Mouse (Mus musculus) ES-Bruce4 (cell line): Measurements from ENCODE around the gene Slc35b4. TPM values are rescaled to one million over a fixed set of nuclear protein-coding genes. Genes with fewer than 3 reads are reported as not detected.

Experiments
- H3K27ac ChIP-seq: 2 replicates; pipeline ENCODE4 v1.5.1; 2012; ENCODE audit warnings: low read length, inconsistent platforms; ENCODE audit not compliant: insufficient read depth
- H3K27me3 ChIP-seq: 2 replicates; pipeline ENCODE4 v1.6.1; 2012; ENCODE audit warnings: mild to moderate bottlenecking, low read length, inconsistent platforms; ENCODE audit not compliant: control insufficient read depth, poor library complexity, insufficient read depth, severe bottlenecking
- H3K36me3 ChIP-seq: 2 replicates; pipeline ENCODE4 v1.6.1; 2012; ENCODE audit warnings: inconsistent platforms, mild to moderate bottlenecking, low read length, moderate library complexity; ENCODE audit not compliant: control insufficient read depth, poor library complexity, insufficient read depth, severe bottlenecking
- H3K4me1 ChIP-seq: one replicate; pipeline ENCODE4 v1.8.1; 2011; ENCODE audit warnings: low read length; ENCODE audit not compliant: control insufficient read depth, insufficient read depth
- H3K4me3 ChIP-seq: 2 replicates; pipeline ENCODE4 v1.5.1; 2011; ENCODE audit warnings: low read depth, mild to moderate bottlenecking, low read length
- H3K9ac ChIP-seq: 2 replicates; pipeline ENCODE4 v1.6.1; 2012; ENCODE audit warnings: low read depth, mild to moderate bottlenecking, inconsistent platforms; ENCODE audit not compliant: poor library complexity, severe bottlenecking
- H3K9me3 ChIP-seq: replicated peaks from 2 replicates; pipeline ENCODE4 v1.6.1; 2012; ENCODE audit warnings: mild to moderate bottlenecking, low read length, inconsistent platforms; ENCODE audit not compliant: control insufficient read depth, poor library complexity, insufficient read depth, severe bottlenecking
- CTCF ChIP-seq: IDR thresholded peaks from one replicate; pipeline ENCODE4 v1.8.1; 2011; ENCODE audit warnings: low read depth, low read length
- EP300 ChIP-seq: IDR thresholded peaks from 2 replicates; pipeline ENCODE4 v1.6.1; 2011; ENCODE audit warnings: low read depth, low read length; ENCODE audit not compliant: insufficient read depth
- POLR2A ChIP-seq: IDR thresholded peaks from one replicate; pipeline ENCODE4 v1.8.1; 2011; ENCODE audit warnings: low read length; ENCODE audit not compliant: insufficient read depth
- polyA plus RNA-seq: library from polyadenylated mRNA; stranded (reverse); fragments of >200 nt; gene quantifications from 2 replicates; pipeline ENCODE4 v1.2.4, GENCODE M21; 2011; ENCODE audit warnings: low read depth; ENCODE audit not compliant: missing spikeins, insufficient read depth, insufficient read length

The Slc35b4 gene
- polyA plus RNA-seq, 1 experiment = 18.7 TPM

- Histone ChIP-seq H3K9ac (no peak overlapping the region), H3K36me3 (no peaks in the 10 kb centered on the region), H3K4me1 (peaks cover 3% of the 10 kb centered on the region), H3K27ac (no peak overlapping the region), H3K9me3 (no peaks in the 10 kb centered on the region; the same call in 1 of the 2 replicates), H3K4me3 (no peak overlapping the region), H3K27me3 (no peaks in the 10 kb centered on the region; the same call in 1 of the 2 replicates)
- no peak for TF ChIP-seq EP300
- TF ChIP-seq CTCF = no peak
- no peak for TF ChIP-seq POLR2A
These were observed 6.4 kb upstream of the Slc35b4 start for GRCm38 (mm10) chr6:34183326-34183725.

- Histone ChIP-seq H3K9ac (no peak overlapping the region), H3K4me3 (no peak overlapping the region), H3K27me3 (no peaks in the 10 kb centered on the region; the same call in 1 of the 2 replicates), H3K4me1 (peaks cover 3% of the 10 kb centered on the region), H3K9me3 (no peaks in the 10 kb centered on the region; the same call in 1 of the 2 replicates), H3K27ac (no peak overlapping the region), H3K36me3 (no peaks in the 10 kb centered on the region)
- TF ChIP-seq POLR2A (no peak), EP300 (no peak), CTCF (no peak)
These were observed 5.0 kb upstream of the Slc35b4 start for GRCm38 (mm10) chr6:34181961-34182360.

- Histone ChIP-seq H3K27me3 (no peaks in the 10 kb centered on the region; the same call in 1 of the 2 replicates), H3K36me3 (no peaks in the 10 kb centered on the region), H3K27ac (no peak overlapping the region), H3K4me1 (no peaks in the 10 kb centered on the region), H3K9me3 (no peaks in the 10 kb centered on the region), H3K9ac (no peak overlapping the region), H3K4me3 (no peak overlapping the region)
- TF ChIP-seq EP300 (no peak), CTCF (no peak), POLR2A (no peak)
These were observed 3.0 kb upstream of the Slc35b4 start for GRCm38 (mm10) chr6:34179911-34180310.

GRCm38 (mm10) chr6:34179007-34179406, 2.1 kb upstream of the Slc35b4 start:
- Histone ChIP-seq H3K9ac (no peak overlapping the region), H3K4me3 (no peak overlapping the region), H3K4me1 (no peaks in the 10 kb centered on the region), H3K36me3 (no peaks in the 10 kb centered on the region), H3K27me3 (no peaks in the 10 kb centered on the region; the same call in 1 of the 2 replicates), H3K27ac (no peak overlapping the region), H3K9me3 (no peaks in the 10 kb centered on the region)
- TF ChIP-seq EP300 (no peak), POLR2A (no peak), CTCF (no peak)

- H3K36me3 ChIP-seq = no peaks in the 10 kb centered on the region
- TF ChIP-seq POLR2A = no peak
- H3K4me3 ChIP-seq = peak overlapping the region; percentile 86
- H3K27me3 ChIP-seq = no peaks in the 10 kb centered on the region
- no peak overlapping the region for H3K27ac ChIP-seq
- H3K9me3 ChIP-seq = no peaks in the 10 kb centered on the region
- H3K4me1 ChIP-seq = no peaks in the 10 kb centered on the region
- peak overlapping the region; percentile 72 for H3K9ac ChIP-seq
These were observed 624 bp downstream of the Slc35b4 start for GRCm38 (mm10) chr6:34176111-34176863.

GRCm38 (mm10) chr6:34174715-34175114, 2.2 kb downstream of the Slc35b4 start:
- no peak for TF ChIP-seq POLR2A
- TF ChIP-seq EP300 = no peak
- TF ChIP-seq CTCF = no peak
- Histone ChIP-seq H3K9ac (no peak overlapping the region), H3K36me3 (0 out of 2 replicates have a peak, but pooled peaks cover 3% of the 10 kb centered on the region), H3K27ac (no peak overlapping the region), H3K27me3 (no peaks in the 10 kb centered on the region), H3K4me1 (no peaks in the 10 kb centered on the region), H3K4me3 (no peak overlapping the region), H3K9me3 (no peaks in the 10 kb centered on the region)
